Comparison of ENCODE assay signal across 8 mouse cellular contexts in the genomic region with DNA sequence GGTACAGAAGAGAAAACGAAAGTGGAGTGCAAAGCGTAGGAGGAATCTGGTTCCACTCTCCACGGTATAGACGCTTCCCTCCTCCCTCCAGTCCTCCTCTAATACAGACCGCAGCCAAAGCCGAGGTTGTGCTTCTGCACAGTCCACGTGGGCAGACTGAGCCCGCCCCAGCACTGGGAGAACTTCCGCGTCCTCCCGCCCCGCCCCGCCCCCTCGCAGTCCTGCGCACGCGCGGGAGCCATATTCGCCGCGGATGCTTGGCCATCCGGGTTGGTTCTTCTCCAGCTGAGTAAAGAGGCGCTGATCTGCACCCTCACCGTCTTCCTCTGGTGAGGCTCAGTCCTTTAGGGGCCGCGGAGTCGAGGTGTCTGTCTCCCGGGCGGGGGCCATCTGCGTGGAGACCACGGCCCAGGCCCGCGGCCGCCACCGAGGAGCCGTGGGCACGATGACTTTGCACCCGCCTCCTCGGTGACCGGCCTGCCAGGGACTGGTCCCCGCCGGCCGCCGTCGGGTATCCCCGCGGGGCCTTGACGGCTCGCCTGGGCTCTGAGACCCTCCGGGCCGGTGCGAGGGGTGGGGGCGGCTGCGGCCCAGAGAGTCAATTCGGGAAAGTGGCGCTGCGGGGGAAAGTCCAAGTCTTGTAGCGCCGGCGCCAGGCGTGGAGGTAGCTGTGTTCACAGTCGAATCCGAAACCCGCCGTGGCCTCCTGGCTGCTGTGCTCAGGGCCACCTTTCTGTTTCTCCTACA. TPM values are rescaled to one million over a fixed set of nuclear protein-coding genes. Genes with fewer than 3 reads are reported as not detected.
A peak's percentile ranks its signal among the peaks of the same experiment; 100 is the strongest.
DNase-seq lines count a peak whose midpoint lies in the region; ATAC-seq lines count a peak whose summit lies in the region.

A gene (plus strand): TSS at position 216 of the 747 bp plus-strand sequence.
A gene (minus strand): TSS at position 424 of the 747 bp plus-strand sequence.

- peak; percentile 91 to 98 for DNase-seq in adrenal gland, adult (ENCODE audit: inconsistent age in 2 of 2, low spot score in 1 of 2)
- DNase-seq in embryo, embryonic 10.5 days (ENCODE audit: low spot score): peak; percentile 94
- peak; percentile 94 for DNase-seq in gastrocnemius, postnatal 14 days
- DNase-seq in left cerebral cortex, postnatal 10 days (ENCODE audit: extremely low spot score in 1 of 2, low spot score in 2 of 2): peak; percentile 86 to 95
- DNase-seq in right cerebral cortex, postnatal 25 days: peak; percentile 88
- DNase-seq in urinary bladder, postnatal 4 days (ENCODE audit: low spot score in 2 of 2): peak; percentile 90

- ATAC-seq in inflammation-experienced regulatory T-cells, adult 6 months: peak; percentile 99
- ATAC-seq in megakaryocyte-erythroid progenitor cell, adult 5-6 weeks (replicated peaks; ENCODE audit: low FRiP score, low TSS enrichment, poor library complexity, severe bottlenecking): peak; percentile 98

- intact Hi-C loops in gastrocnemius, postnatal 14 days (cut with DNase I; ENCODE audit: low total_unique reads): no loop called here
- intact Hi-C loops in left cerebral cortex, postnatal 10 days (cut with DNase I): loop anchor here (5.0 kb wide), 1 partner anchor 33 kb away; a partner anchor contains a TSS

RNA-seq across cellular contexts. Expression of the first gene that starts in this region (rescaled TPM):
- total RNA-seq in gastrocnemius, postnatal 14 days (2021): 100 to 1,000 TPM; 129 to 136 TPM
- 100 to 1,000 TPM; 253 to 370 (median 278) TPM for polyA plus RNA-seq in inflammation-experienced regulatory T-cells, adult 6 months (2017; shearing (Covaris generic))
- 100 to 1,000 TPM; 146 to 151 TPM for total RNA-seq in left cerebral cortex, postnatal 10 days (2021)
- total RNA-seq in megakaryocyte-erythroid progenitor cell, adult 5-6 weeks (2014; fragmentation: Nextera tagmentation): 219 and 238 TPM in 2 replicates
- total RNA-seq in megakaryocyte-erythroid progenitor cell, adult 5-6 weeks (2017): 449 and 459 TPM in 2 replicates

RNA-seq across cellular contexts. Expression of the second gene that starts in this region (rescaled TPM):
- total RNA-seq in gastrocnemius, postnatal 14 days (2021): not detected
- under 1 TPM in 2 of 3 experiments, not detected in 1; 0.50 to 0.81 TPM for polyA plus RNA-seq in inflammation-experienced regulatory T-cells, adult 6 months (2017; shearing (Covaris generic))
- total RNA-seq in left cerebral cortex, postnatal 10 days (2021): not detected
- not detected in 2 replicates for total RNA-seq in megakaryocyte-erythroid progenitor cell, adult 5-6 weeks (2014; fragmentation: Nextera tagmentation)
- not detected in 2 replicates for total RNA-seq in megakaryocyte-erythroid progenitor cell, adult 5-6 weeks (2017)

Comparison
In these comparisons a context has a peak if more than half of its experiments do, and no peak if none do; other contexts are left out.
1. Peak in every context shown above with its lines: DNase-seq and ATAC-seq.